In genomic region chr6:38028205-38028604, GRCm38 (mm10) we compare ENCODE assay signal across 20 mouse cellular contexts. TPM values are rescaled to one million over a fixed set of nuclear protein-coding genes. Genes with fewer than 3 reads are reported as not detected.
"Had no signal": no experiment of that assay in that cellular context is flagged by ENCODE, and none has a peak within 500 bp of the region (broad histone marks: within the 10 kb centered on the region; RNA-seq: fewer than 3 reads in every experiment).

No protein-coding gene starts in this region.

- H3K27ac ChIP-seq: liver, embryonic 15.5 days; macrophage; midbrain, embryonic 10.5 days; midbrain, embryonic 12.5 days; neural tube, embryonic 13.5 days; neural tube, embryonic 15.5 days had no signal

- ATAC-seq: liver, postnatal 0 days; midbrain, embryonic 16.5 days had no signal

- H3K36me3 ChIP-seq: liver, embryonic 15.5 days; midbrain, embryonic 10.5 days; midbrain, embryonic 12.5 days; neural tube, embryonic 13.5 days; neural tube, embryonic 15.5 days had no signal

- H3K27me3 ChIP-seq: liver, embryonic 15.5 days; midbrain, embryonic 12.5 days; neural tube, embryonic 13.5 days; neural tube, embryonic 15.5 days had no signal

- H3K4me3 ChIP-seq: liver, embryonic 15.5 days; midbrain, embryonic 10.5 days; midbrain, embryonic 12.5 days; myocyte; neural tube, embryonic 13.5 days; neural tube, embryonic 15.5 days had no signal

- H3K9me3 ChIP-seq: liver, embryonic 15.5 days; midbrain, embryonic 10.5 days; midbrain, embryonic 12.5 days; neural tube, embryonic 13.5 days; neural tube, embryonic 15.5 days had no signal

- H3K9ac ChIP-seq: liver, embryonic 15.5 days; liver, postnatal 0 days; lung, embryonic 14.5 days; midbrain, embryonic 12.5 days; neural tube, embryonic 13.5 days; neural tube, embryonic 15.5 days had no signal

- H3K4me2 ChIP-seq: liver, embryonic 15.5 days; lung, embryonic 14.5 days; midbrain, embryonic 12.5 days; neural tube, embryonic 13.5 days; neural tube, embryonic 15.5 days had no signal

- H3K4me1 ChIP-seq: liver, embryonic 15.5 days had no signal

- DNase-seq: liver, postnatal 0 days; lung, embryonic 14.5 days; lung, postnatal 14 days; right cerebral cortex, adult 18-20 months; right cerebral cortex, postnatal 25 days; right cerebral cortex, postnatal 4 days; spleen, adult 18-20 months; thymus, adult 18-20 months; thymus, postnatal 14 days; thymus, postnatal 36 days had no signal

RNA-seq across cellular contexts. Expression of gene Svopl, which starts 18.6 kb away (rescaled TPM):
- total RNA-seq: megakaryocyte progenitor cell, adult 5-6 weeks; megakaryocyte-erythroid progenitor cell, adult 5-6 weeks had no signal
- polyA plus RNA-seq: liver, embryonic 15.5 days; macrophage; myocyte had no signal
